Mouse (Mus musculus): ENCODE results near the gene Glt1d1. TPM values are rescaled to one million over a fixed set of nuclear protein-coding genes. Genes with fewer than 3 reads are reported as not detected.
"Not testable (repeated sequence)": the region's sequence is repeated elsewhere in the genome, so short reads cannot be mapped to it uniquely, and the experiment has no call there.

Gene Glt1d1
- polyA plus RNA-seq, 1 experiment from 2014 or later = 0.89 TPM

DNA sequence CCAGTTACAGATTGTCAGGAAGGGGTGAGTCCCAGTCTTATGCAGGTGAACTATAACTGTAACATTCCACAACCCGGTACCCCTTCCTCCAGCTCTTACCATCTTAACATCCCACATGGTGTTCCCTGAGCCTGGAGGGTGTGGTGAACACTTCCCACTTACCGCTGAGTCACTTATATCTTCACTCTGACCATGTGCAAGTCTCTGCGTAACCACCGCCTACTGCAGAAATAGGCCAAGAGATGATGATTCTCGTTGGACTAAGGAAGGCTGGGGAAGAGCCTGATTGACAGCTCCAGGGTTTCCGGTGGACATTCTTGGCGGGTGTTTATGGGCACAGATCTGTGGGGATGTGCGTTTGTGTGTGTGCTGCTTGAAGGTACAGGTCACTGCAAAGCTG, 73.9 kb downstream of the Glt1d1 start:
- Histone ChIP-seq H3K27me3 (replicated peaks) (no peaks in the 10 kb centered on the region), H3K4me3 (no peak overlapping the region), H3K27ac (no peak overlapping the region), H3K4me1 (0 out of 2 replicates have a peak, but pooled peaks cover 3% of the 10 kb centered on the region), H3K4me2 (replicated peaks) (no peak overlapping the region), H3K9ac (no peak overlapping the region), H3K36me3 (no peaks in the 10 kb centered on the region), H3K9me3 (no peaks in the 10 kb centered on the region)
- WGBS = 90% methylated on average over 8 of the region's 8 CpGs
- no peak for ATAC-seq (ENCODE audit: low FRiP score, low read depth)

DNA sequence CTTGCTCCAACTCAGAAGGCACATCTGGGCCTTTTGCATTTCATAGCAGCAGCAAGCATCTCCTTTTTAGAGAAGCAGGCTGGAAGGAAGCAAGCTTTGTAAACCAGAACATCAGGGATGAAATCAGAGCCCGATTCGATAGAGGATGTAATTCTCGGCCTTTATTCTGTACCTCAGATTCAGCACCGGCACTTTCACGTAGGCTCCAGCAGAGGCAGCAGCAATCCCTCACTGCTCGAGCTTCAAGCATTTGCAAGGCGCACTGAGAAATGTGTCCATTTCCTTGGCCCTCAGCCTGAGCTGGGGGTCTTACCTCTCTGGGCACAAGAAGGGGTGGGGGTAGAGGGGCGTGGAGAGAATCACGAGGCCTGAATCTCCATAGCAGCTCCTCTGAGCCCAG, 76.1 kb downstream of the Glt1d1 start:
- WGBS = 84% methylated on average over 9 of the region's 9 CpGs
- ATAC-seq (ENCODE audit: low FRiP score, low read depth) = no peak

DNA sequence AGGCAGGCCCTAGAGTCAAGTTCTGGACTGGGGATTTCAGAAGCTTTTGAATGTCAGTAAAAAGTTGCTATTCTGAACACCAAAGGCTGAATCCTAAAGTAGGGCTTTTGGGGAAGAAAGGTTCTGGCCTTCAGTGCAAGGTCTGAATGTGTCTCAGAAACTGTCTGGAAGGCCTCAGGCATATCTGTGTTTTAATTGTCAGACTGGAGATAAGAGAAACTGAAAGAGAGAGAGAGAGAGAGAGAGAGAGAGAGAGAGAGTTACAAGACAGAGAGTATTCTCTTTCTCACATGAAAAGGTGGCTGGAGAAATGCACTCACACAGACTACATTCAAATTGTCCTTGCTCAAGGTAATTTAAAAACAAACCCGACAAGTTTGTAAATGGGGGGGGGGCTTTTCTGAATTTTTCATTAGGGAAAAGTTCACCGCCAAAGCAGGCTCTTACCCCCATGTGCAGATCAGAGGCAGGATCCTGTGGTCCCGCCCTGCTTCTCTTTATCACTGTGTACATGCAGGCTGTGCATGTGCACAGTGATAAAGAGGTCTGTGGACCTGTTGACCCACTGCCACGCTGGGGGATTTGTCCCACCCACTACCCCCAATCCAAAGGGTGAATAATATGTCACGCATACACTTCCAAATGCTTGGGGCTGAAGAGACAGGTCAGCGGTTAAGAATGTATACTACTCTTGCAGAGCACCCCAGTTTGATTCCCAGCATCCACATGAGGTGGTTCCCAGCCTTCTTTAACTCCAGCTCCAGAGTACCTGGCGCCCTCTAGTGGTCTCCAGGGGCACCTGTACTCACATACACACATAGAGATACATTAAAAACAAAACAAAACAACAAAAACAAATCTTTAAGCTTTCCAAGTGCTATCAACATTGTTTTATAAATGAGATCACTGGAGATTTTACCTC, 83.0 kb downstream of the Glt1d1 start:
- ATAC-seq (ENCODE audit: low FRiP score, low read depth) = no peak
- no peak overlapping the region for H3K9ac ChIP-seq
- 74% methylated on average over 7 of the region's 7 CpGs for WGBS

More for the DNA sequence above, 76.1 kb downstream of the Glt1d1 start:
- Histone ChIP-seq H3K27me3 (replicated peaks) (no peaks in the 10 kb centered on the region), H3K36me3 (no peaks in the 10 kb centered on the region), H3K4me3 (no peak overlapping the region), H3K4me1 (0 out of 2 replicates have a peak, but pooled peaks cover 3% of the 10 kb centered on the region), H3K9ac (no peak overlapping the region), H3K4me2 (replicated peaks) (no peak overlapping the region), H3K9me3 (no peaks in the 10 kb centered on the region), H3K27ac (no peak overlapping the region)

DNA sequence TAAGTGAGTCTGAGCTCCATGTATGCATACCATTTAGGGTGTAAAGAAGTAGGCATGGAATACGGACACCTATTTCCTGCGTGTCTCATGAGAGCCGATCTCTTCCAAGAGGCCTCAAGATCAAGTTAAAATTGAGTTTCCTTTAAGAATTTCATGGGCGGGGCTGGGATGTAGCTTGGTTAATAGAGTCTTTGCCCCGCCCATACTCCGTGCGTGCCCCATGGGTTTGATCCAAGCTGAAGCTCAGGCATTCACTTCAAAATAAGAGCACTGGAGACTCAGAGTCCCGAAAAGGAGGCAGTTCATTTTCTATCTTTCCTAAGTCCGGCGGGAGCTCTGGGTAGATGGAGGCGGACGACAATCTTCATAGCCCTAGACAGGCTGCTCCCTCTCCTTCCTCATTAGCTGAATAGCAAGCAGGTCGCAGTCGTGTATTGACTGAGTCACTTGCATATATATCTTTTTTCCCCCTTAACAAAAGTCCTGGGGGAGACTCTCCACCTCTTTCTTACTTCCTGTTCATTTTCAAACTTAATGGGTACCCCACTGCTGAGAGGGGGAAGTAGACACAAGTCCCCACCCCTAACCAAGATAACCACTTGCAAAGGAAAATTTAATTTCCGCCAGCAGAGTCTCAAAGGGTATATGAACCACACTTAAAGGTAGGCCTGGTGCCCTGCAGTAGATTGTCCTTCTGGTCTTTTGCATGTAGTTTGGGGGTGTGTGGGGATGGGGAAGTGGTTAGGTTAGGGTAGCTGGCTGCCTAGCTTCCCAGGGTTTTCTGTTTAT, 88.7 kb downstream of the Glt1d1 start:
- no peak overlapping the region for H3K9ac ChIP-seq
- H3K4me1 ChIP-seq = peaks cover 4% of the 10 kb centered on the region; the same call in 1 of the 2 replicates
- no peaks in the 10 kb centered on the region for H3K27me3 ChIP-seq (replicated peaks)
- 28% methylated on average over 15 of the region's 15 CpGs for WGBS
- H3K9me3 ChIP-seq = no peaks in the 10 kb centered on the region
- no peak overlapping the region for H3K4me3 ChIP-seq
- no peak for ATAC-seq (ENCODE audit: low FRiP score, low read depth)
- peak overlapping the region; percentile 32; the same call in 1 of the 2 replicates for H3K4me2 ChIP-seq (replicated peaks)
- H3K27ac ChIP-seq = no peak overlapping the region
- H3K36me3 ChIP-seq = no peaks in the 10 kb centered on the region

More for the DNA sequence above, 83.0 kb downstream of the Glt1d1 start:
- Histone ChIP-seq H3K36me3 (no peaks in the 10 kb centered on the region), H3K27me3 (replicated peaks) (no peaks in the 10 kb centered on the region), H3K9me3 (no peaks in the 10 kb centered on the region), H3K27ac (no peak overlapping the region), H3K4me3 (no peak overlapping the region), H3K4me1 (peaks cover 4% of the 10 kb centered on the region; the same call in 1 of the 2 replicates), H3K4me2 (replicated peaks) (no peak overlapping the region)

DNA sequence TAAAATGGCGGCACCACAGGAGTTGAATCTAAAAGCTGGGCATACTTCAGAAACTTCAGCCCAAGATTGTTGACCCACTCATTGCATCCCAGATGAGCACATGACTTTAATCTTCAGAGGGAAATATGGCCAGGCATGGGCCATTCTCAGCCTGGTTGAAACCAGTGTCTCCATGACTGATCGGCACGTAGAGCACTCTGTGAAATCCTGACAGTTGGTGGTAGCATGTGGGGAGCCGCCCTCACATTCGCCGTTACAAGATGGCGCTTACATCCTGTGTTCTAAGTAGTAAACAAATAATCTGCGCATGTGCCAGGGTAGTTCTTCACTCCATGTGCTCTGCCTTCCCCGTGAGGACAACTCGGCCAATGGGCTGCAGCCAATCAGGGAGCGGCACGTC, 90.1 kb downstream of the Glt1d1 start:
- H3K9ac ChIP-seq; H3K4me2 ChIP-seq (replicated peaks); H3K4me1 ChIP-seq; H3K4me3 ChIP-seq; H3K9me3 ChIP-seq; H3K27me3 ChIP-seq (replicated peaks); H3K27ac ChIP-seq; H3K36me3 ChIP-seq; ATAC-seq (ENCODE audit: low FRiP score, low read depth): not testable (repeated sequence)
- WGBS = 96% methylated on average over 12 of the region's 12 CpGs

DNA sequence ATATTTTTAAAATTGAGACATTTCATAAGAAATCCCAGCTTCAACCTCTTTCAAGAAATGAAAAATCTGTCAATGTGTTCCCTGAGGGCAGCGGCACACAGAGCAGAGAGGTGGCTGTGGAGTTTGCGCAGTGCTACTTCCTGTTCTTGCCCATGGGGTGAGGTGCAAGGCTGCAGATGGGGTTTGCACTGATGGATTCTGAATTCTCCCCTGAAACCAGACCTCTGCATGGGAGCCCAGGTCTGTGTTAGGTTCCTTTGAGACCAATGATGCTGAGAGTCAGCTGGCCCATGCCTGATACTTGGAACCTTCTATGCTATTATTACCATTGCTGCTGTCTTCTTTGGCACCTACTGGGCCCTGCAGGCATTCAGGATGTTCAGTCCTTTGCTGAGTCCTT, 98.3 kb downstream of the Glt1d1 start:
- H3K4me3 ChIP-seq = no peak overlapping the region
- no peak overlapping the region for H3K27ac ChIP-seq
- no peaks in the 10 kb centered on the region for H3K27me3 ChIP-seq (replicated peaks)
- no peak for ATAC-seq (ENCODE audit: low FRiP score, low read depth)
- H3K4me1 ChIP-seq = no peaks in the 10 kb centered on the region
- H3K9me3 ChIP-seq = 0 out of 2 replicates have a peak, but pooled peaks cover 3% of the 10 kb centered on the region
- no peak overlapping the region for H3K9ac ChIP-seq
- WGBS = 93% methylated on average over 2 of the region's 2 CpGs
- H3K4me2 ChIP-seq (replicated peaks) = no peak overlapping the region
- no peaks in the 10 kb centered on the region for H3K36me3 ChIP-seq

DNA sequence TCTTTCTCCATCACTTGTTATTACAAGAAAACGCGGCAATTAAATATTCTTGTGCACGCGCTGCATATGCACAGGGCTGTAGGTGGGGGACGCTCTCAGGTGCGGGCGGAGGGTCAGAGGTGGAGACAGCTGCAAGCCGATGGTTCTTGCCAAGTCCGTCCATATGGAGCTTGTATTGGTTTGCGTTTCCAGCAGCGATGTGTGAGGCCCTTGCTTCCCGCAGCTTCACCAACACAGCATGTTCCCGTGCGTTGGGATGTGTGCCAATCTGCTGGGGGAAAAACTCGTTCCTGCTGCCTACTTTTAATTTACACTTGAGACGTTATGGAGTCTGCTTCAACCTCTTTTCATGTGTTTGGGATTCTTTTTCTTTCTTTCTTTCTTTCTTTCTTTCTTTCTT, 109.3 kb downstream of the Glt1d1 start:
- no peaks in the 10 kb centered on the region for H3K36me3 ChIP-seq
- WGBS = 87% methylated on average over 16 of the region's 16 CpGs
- no peak overlapping the region for H3K9ac ChIP-seq
- no peak overlapping the region for H3K4me3 ChIP-seq
- no peaks in the 10 kb centered on the region for H3K4me1 ChIP-seq
- no peaks in the 10 kb centered on the region for H3K9me3 ChIP-seq
- H3K4me2 ChIP-seq (replicated peaks) = no peak overlapping the region
- H3K27me3 ChIP-seq (replicated peaks) = no peaks in the 10 kb centered on the region
- no peak for ATAC-seq (ENCODE audit: low FRiP score, low read depth)
- H3K27ac ChIP-seq = no peak overlapping the region

DNA sequence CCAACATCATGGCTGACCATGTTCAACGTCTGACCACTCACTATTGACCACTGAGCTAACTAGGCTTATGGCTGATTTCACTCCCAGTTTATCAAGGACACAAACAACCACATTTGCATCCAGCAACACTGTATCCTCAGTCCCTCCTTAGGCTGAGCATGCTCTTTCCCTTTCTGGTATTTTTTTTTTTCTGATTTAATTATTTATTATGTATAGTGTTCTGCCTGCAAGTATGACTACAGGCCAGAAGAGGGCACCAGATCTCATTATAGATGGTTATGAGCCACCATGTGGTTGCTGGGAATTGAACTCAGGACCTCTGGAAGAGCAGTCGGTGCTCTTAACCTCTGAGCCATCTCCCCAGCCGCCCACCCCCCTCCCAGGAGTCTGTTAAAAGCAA, 117.5 kb downstream of the Glt1d1 start:
- not testable (repeated sequence) for H3K27me3 ChIP-seq (replicated peaks); ATAC-seq (ENCODE audit: low FRiP score, low read depth)
- WGBS = 91% methylated on average over 3 of the region's 3 CpGs

DNA sequence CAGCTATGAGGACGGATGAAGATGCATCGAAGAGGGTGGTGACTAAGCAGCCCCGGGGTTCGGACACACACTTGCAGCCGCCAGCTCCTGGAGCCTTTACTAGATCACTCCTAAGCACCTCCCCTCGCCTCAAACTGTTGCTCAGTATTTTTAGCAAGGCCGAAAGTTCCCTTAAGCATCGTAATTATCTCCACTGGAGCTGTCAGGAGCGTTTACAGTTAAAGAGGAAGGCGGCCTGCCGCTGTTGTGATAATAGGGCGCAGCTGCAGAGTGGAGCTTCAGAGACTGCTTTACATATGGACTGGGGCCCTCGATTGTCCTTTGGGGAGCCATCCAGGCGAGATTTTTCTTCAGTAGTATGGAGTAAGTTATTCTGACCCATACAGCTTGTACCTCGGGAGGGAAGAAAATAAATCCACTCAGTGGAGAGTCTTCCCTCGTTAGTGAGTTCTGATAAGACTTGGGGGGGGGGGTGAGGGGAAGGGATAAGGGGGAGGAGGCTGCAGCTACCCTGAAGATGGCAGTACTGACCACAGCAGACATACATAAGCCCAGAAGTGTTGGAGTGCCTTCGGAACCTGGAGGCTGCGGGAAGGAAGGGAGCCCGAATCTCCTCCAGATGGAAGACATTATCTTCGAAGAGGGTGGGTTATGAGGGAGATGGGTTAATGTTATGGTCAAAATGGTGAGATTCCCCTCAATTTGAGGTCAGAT, 119.4 kb downstream of the Glt1d1 start:
- H3K27ac ChIP-seq = no peak overlapping the region
- H3K36me3 ChIP-seq = no peaks in the 10 kb centered on the region
- no peaks in the 10 kb centered on the region for H3K9me3 ChIP-seq
- WGBS = 30% methylated on average over 20 of the region's 20 CpGs
- peak; percentile 25; the same call in 1 of the 2 replicates for ATAC-seq (ENCODE audit: low FRiP score, low read depth)
- H3K4me3 ChIP-seq = no peak overlapping the region
- peak overlapping the region; percentile 24; the same call in 1 of the 2 replicates for H3K4me2 ChIP-seq (replicated peaks)
- no peak overlapping the region for H3K9ac ChIP-seq
- H3K27me3 ChIP-seq (replicated peaks) = no peaks in the 10 kb centered on the region
- peaks cover 13% of the 10 kb centered on the region for H3K4me1 ChIP-seq

More for the DNA sequence above, 117.5 kb downstream of the Glt1d1 start:
- not testable (repeated sequence) for H3K9ac ChIP-seq; H3K4me1 ChIP-seq; H3K4me2 ChIP-seq (replicated peaks); H3K36me3 ChIP-seq; H3K9me3 ChIP-seq; H3K4me3 ChIP-seq; H3K27ac ChIP-seq

DNA sequence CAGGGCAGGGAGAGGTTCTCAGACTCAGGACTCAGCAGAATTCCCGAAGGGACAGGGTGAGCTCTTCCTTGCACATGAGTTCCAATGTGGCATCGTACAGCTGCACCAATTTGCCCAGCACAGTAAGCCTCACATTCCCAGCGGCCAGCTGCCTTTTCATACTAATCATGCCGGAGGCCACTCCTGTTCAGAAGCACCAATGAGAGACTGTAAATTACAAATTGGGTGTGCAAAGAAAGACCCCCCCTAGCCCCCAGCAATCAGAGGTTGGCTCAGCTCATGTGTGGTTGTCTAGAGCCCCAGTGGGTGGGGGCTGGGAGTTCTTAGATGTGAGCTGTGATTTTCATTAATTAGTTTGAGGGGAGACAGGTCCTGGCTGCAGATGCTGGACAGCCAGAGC, 123.5 kb downstream of the Glt1d1 start:
- Histone ChIP-seq H3K27ac (no peak overlapping the region), H3K4me1 (peaks cover 13% of the 10 kb centered on the region), H3K4me3 (no peak overlapping the region), H3K27me3 (replicated peaks) (no peaks in the 10 kb centered on the region), H3K36me3 (no peaks in the 10 kb centered on the region), H3K9me3 (no peaks in the 10 kb centered on the region), H3K9ac (no peak overlapping the region), H3K4me2 (replicated peaks) (no peak overlapping the region)
- no peak for ATAC-seq (ENCODE audit: low FRiP score, low read depth)
- WGBS = 63% methylated on average over 4 of the region's 4 CpGs

DNA sequence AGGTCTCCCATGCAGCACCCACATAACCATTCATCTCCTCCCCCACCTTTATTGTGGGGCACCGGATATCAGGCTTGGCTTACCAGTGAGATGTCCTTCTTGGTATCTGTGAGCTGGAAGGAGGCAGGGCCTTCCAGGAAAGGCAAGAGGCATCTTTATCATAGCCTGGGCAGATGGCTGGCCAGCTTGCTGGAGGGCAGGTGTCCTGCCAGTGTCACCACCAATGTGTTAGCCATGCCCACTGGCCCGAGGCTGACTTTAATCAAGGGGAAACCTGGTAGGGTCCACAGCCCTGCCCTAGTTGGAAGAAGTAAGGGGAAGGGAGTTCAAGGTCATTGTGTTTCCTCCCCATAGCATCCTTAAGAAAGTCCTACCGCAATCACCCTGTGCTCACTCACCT, 123.9 kb downstream of the Glt1d1 start:
- Histone ChIP-seq H3K4me2 (replicated peaks) (no peak overlapping the region), H3K9me3 (no peaks in the 10 kb centered on the region), H3K27me3 (replicated peaks) (no peaks in the 10 kb centered on the region), H3K4me3 (no peak overlapping the region), H3K9ac (no peak overlapping the region), H3K36me3 (no peaks in the 10 kb centered on the region), H3K4me1 (peaks cover 11% of the 10 kb centered on the region), H3K27ac (no peak overlapping the region)
- ATAC-seq (ENCODE audit: low FRiP score, low read depth) = no peak
- 90% methylated on average over 3 of the region's 3 CpGs for WGBS

Data from neural tube, embryonic 12.5 days (tissue).